ENCODE assay signal across 9 mouse cellular contexts in the genomic region with DNA sequence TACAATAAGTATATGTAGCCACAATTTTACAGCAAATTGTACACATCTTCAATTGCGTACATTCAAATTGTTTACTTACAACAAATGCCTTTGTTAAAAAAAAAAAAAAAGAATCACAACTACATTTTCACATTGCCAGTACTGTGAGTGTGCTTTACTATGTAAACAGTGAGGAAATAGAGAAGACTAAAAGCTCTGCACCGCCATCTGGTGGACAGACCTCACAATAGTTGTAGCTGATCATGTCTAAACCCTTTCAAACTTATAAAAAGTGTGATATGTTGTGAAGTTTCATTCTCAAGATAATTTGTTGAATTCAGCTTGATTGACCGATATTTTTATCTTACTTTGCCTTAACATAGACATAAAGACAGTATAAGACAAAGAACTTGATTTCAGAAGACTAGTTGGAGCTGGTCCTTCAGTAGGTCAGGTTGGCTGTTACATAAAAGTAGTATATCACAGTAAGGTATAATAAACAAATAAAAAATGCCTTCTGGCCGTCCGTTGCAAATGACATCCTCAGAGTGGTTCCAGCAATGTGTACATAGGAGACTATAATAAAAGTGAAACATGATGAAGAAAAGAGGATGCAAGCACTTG. TPM values are rescaled to one million over a fixed set of nuclear protein-coding genes. Genes with fewer than 3 reads are reported as not detected.
DNase-seq lines count a peak whose midpoint lies in the region; ATAC-seq and TF ChIP-seq lines count a peak whose summit lies in the region.
"Had no signal": no experiment of that assay in that cellular context is flagged by ENCODE, and none has a peak within 500 bp of the region (broad histone marks: within the 10 kb centered on the region; RNA-seq: fewer than 3 reads in every experiment).

No protein-coding gene starts in this region.

- H3K27ac ChIP-seq in gastrocnemius, adult 2 months, result no peak overlapping the region
- H3K27ac ChIP-seq in cortical plate, adult 2 months (ENCODE audit: insufficient read depth, low read length), result no peak overlapping the region
- no peak overlapping the region for H3K27ac ChIP-seq in stomach, embryonic 14.5 days (ENCODE audit: low read length)
- H3K27ac ChIP-seq: liver, embryonic 15.5 days had no signal

- no peak overlapping the region for H3K4me3 ChIP-seq in gastrocnemius, adult 2 months
- H3K4me3 ChIP-seq in cortical plate, adult 2 months (ENCODE audit: insufficient read depth, low read length), result no peak overlapping the region
- no peak overlapping the region for H3K4me3 ChIP-seq in stomach, embryonic 14.5 days (ENCODE audit: low read depth, low read length)
- H3K4me3 ChIP-seq: liver, embryonic 15.5 days had no signal

- peak; percentile 78 to 82; a peak in 3 of 4 replicates for ATAC-seq in hematopoietic stem cell, adult 5-6 weeks (replicated peaks in 1 of 2; ENCODE audit: insufficient read depth in 1 of 2, low FRiP score in 2 of 2, low TSS enrichment in 1 of 2, low read depth in 1 of 2, poor library complexity in 2 of 2, severe bottlenecking in 2 of 2)
- peak; percentile 96 for ATAC-seq in megakaryocyte progenitor cell, adult 5-6 weeks (replicated peaks; ENCODE audit: poor library complexity)
- peak; percentile 79; the same call in 1 of the 2 replicates for ATAC-seq in stomach, embryonic 14.5 days (ENCODE audit: insufficient number of reproducible peaks, insufficient read depth, low FRiP score, low read depth)

- 16% methylated on average over 5 of the region's 5 CpGs for WGBS in stomach, embryonic 14.5 days

- no peak overlapping the region for H3K9ac ChIP-seq in stomach, embryonic 14.5 days (replicated peaks; ENCODE audit: low read depth, low read length)
- H3K9ac ChIP-seq: liver, embryonic 15.5 days had no signal

- intact Hi-C loops in gastrocnemius, adult 2 months (cut with DNase I), result no loop called here

- no peaks in the 10 kb centered on the region for H3K9me3 ChIP-seq in stomach, embryonic 14.5 days (ENCODE audit: control insufficient read depth, low read depth, low read length)
- H3K9me3 ChIP-seq: liver, embryonic 15.5 days had no signal

- no peaks in the 10 kb centered on the region for H3K27me3 ChIP-seq in stomach, embryonic 14.5 days (ENCODE audit: control insufficient read depth, insufficient read depth, low read length)
- H3K27me3 ChIP-seq: liver, embryonic 15.5 days had no signal

- H3K36me3 ChIP-seq in stomach, embryonic 14.5 days (ENCODE audit: control insufficient read depth, insufficient read depth, low read length), result no peaks in the 10 kb centered on the region
- H3K36me3 ChIP-seq: liver, embryonic 15.5 days had no signal

- no peak overlapping the region for H3K4me2 ChIP-seq in stomach, embryonic 14.5 days (replicated peaks; ENCODE audit: low read depth, low read length)
- H3K4me2 ChIP-seq: liver, embryonic 15.5 days had no signal

- TF ChIP-seq CTCF in gastrocnemius, adult 2 months (IDR thresholded peaks at IDR 0.05), result peak; percentile 41
- peak; percentile 28; the same call in 1 of the 2 replicates for TF ChIP-seq CTCF in cortical plate, adult 2 months (IDR thresholded peaks at IDR 0.05; ENCODE audit: extremely low read depth, insufficient read depth, low read length)

- TF ChIP-seq POLR2A in cortical plate, adult 2 months (IDR thresholded peaks at IDR 0.05; ENCODE audit: extremely low read depth, insufficient read depth, low read length), result no peak

- no peaks in the 10 kb centered on the region for H3K4me1 ChIP-seq in cortical plate, adult 2 months (ENCODE audit: control insufficient read depth, insufficient read depth, low read length)
- H3K4me1 ChIP-seq in stomach, embryonic 14.5 days (ENCODE audit: control insufficient read depth, insufficient read depth, low read length), result no peaks in the 10 kb centered on the region
- H3K4me1 ChIP-seq: liver, embryonic 15.5 days had no signal

- DNase-seq in gastrocnemius, adult 2 months, result peak; percentile 19
- no peak for DNase-seq in gastrocnemius, postnatal 25 days
- DNase-seq in Muller cell, postnatal 12 days (ENCODE audit: inconsistent ontology term), result peak; percentile 19
- peak; percentile 5 for DNase-seq in layer of hippocampus, adult 9-11 months

RNA-seq across cellular contexts. Expression of gene Olfr822, which starts 21.9 kb away (rescaled TPM):
- total RNA-seq in gastrocnemius, adult 2 months (2021), result not detected
- not detected for total RNA-seq in gastrocnemius, postnatal 25 days (2021)
- not detected in 2 replicates for polyA plus RNA-seq in cortical plate, adult 2 months (2012; rRNA removed)
- not detected in 2 replicates for total RNA-seq in hematopoietic stem cell, adult 5-6 weeks (2017)
- not detected in 2 replicates for total RNA-seq in megakaryocyte progenitor cell, adult 5-6 weeks (2015)
- total RNA-seq in megakaryocyte progenitor cell, adult 5-6 weeks (2017), result not detected in 2 replicates
- not detected in 2 replicates for polyA plus RNA-seq in stomach, embryonic 14.5 days (2014; fragmentation: Nextera tagmentation; extraction: Ambion mirVana)
- polyA plus RNA-seq: liver, embryonic 15.5 days had no signal

RNA-seq across cellular contexts. Expression of gene Olfr823, which starts 22.2 kb away (rescaled TPM):
- total RNA-seq in gastrocnemius, adult 2 months (2021), result not detected
- total RNA-seq in gastrocnemius, postnatal 25 days (2021), result not detected
- polyA plus RNA-seq in cortical plate, adult 2 months (2012; rRNA removed), result not detected in 2 replicates
- not detected in 2 replicates for total RNA-seq in hematopoietic stem cell, adult 5-6 weeks (2017)
- not detected in 2 replicates for total RNA-seq in megakaryocyte progenitor cell, adult 5-6 weeks (2015)
- not detected in 2 replicates for total RNA-seq in megakaryocyte progenitor cell, adult 5-6 weeks (2017)
- polyA plus RNA-seq in stomach, embryonic 14.5 days (2014; fragmentation: Nextera tagmentation; extraction: Ambion mirVana), result not detected in 2 replicates
- polyA plus RNA-seq: liver, embryonic 15.5 days had no signal

RNA-seq across cellular contexts. Expression of gene Olfr824, which starts 36.9 kb away (rescaled TPM):
- total RNA-seq in gastrocnemius, adult 2 months (2021), result not detected
- not detected for total RNA-seq in gastrocnemius, postnatal 25 days (2021)
- not detected in 2 replicates for polyA plus RNA-seq in cortical plate, adult 2 months (2012; rRNA removed)
- total RNA-seq in hematopoietic stem cell, adult 5-6 weeks (2017), result not detected in 2 replicates
- total RNA-seq in megakaryocyte progenitor cell, adult 5-6 weeks (2015), result not detected in 2 replicates
- not detected in 2 replicates for total RNA-seq in megakaryocyte progenitor cell, adult 5-6 weeks (2017)
- polyA plus RNA-seq in stomach, embryonic 14.5 days (2014; fragmentation: Nextera tagmentation; extraction: Ambion mirVana), result not detected in 2 replicates
- polyA plus RNA-seq: liver, embryonic 15.5 days had no signal
